Mouse (Mus musculus) lung, embryonic 16.5 days (tissue): ENCODE data around the gene Glra1. TPM values are rescaled to one million over a fixed set of nuclear protein-coding genes. Genes with fewer than 3 reads are reported as not detected.

Experiments
- ATAC-seq: fragments of 200-750 bp; cut with Nextera tagmentation; 2 replicates; pipeline ENCODE4 v1.8.0; 2017; ENCODE audit warnings: low read depth, mild to moderate bottlenecking, moderate library complexity
- H3K27ac ChIP-seq: fragments of 300-500 bp; sonication (generic); 2 replicates; pipeline ENCODE4 v1.5.1; 2014; ENCODE audit warnings: mild to moderate bottlenecking, control low read depth, low read length
- H3K27me3 ChIP-seq: fragments of 300-500 bp; sonication (generic); 2 replicates; pipeline ENCODE4 v1.6.1; 2014; ENCODE audit warnings: low read depth, low read length, mixed read lengths; ENCODE audit not compliant: control insufficient read depth, insufficient read depth
- H3K36me3 ChIP-seq: fragments of 300-500 bp; sonication (generic); 2 replicates; pipeline ENCODE4 v1.6.1; 2014; ENCODE audit warnings: low read length; ENCODE audit not compliant: control insufficient read depth, insufficient read depth
- H3K4me1 ChIP-seq: fragments of 300-500 bp; sonication (generic); replicated peaks from 2 replicates; pipeline ENCODE4 v1.6.1; 2014; ENCODE audit warnings: low read length, mixed read lengths; ENCODE audit not compliant: control insufficient read depth, insufficient read depth
- H3K4me2 ChIP-seq: fragments of 300-500 bp; sonication (generic); 2 replicates; pipeline ENCODE4 v1.6.1; 2014; ENCODE audit warnings: low read depth, low read length, control low read depth
- H3K4me3 ChIP-seq: fragments of 300-500 bp; sonication (generic); 2 replicates; pipeline ENCODE4 v1.5.1; 2014; ENCODE audit warnings: mild to moderate bottlenecking, low read length, control low read depth
- H3K9ac ChIP-seq: fragments of 300-500 bp; sonication (generic); 2 replicates; pipeline ENCODE4 v1.6.1; 2014; ENCODE audit warnings: low read length, control low read depth
- H3K9me3 ChIP-seq: fragments of 300-500 bp; sonication (generic); 2 replicates; pipeline ENCODE4 v1.6.1; 2016; ENCODE audit warnings: low read length; ENCODE audit not compliant: control insufficient read depth
- WGBS: fragments of 180-500 bp; shearing (Covaris S2); extraction: QIAGEN DNeasy Blood & Tissue Kit; methylation state at CpG from one replicate; pipeline ENCODE4 v1.1.7; 2014; 5-methylcytosine and 5-hydroxymethylcytosine counted together
- polyA plus RNA-seq: library from polyadenylated mRNA; unstranded; fragments of >200 nt; fragmentation: Nextera tagmentation; extraction: Ambion mirVana; gene quantifications from 2 replicates; pipeline ENCODE4 v1.2.1, GENCODE M21; 2015

The Glra1 gene
- polyA plus RNA-seq, 1 experiment from 2014 or later = not detected

- Histone ChIP-seq H3K4me2 (no peak overlapping the region), H3K36me3 (no peaks in the 10 kb centered on the region), H3K9ac (no peak overlapping the region), H3K9me3 (no peaks in the 10 kb centered on the region), H3K27me3 (no peaks in the 10 kb centered on the region), H3K4me1 (no peaks in the 10 kb centered on the region), H3K4me3 (no peak overlapping the region), H3K27ac (no peak overlapping the region)
- 36% methylated on average over 2 of the region's 2 CpGs for WGBS
- no peak for ATAC-seq
Observed at GRCm38 (mm10) chr11:55591194-55591593, 16.8 kb downstream of the Glra1 start.

GRCm38 (mm10) chr11:55589376-55590167 is 18.4 kb downstream of the Glra1 start:
- Histone ChIP-seq H3K27ac (no peak overlapping the region), H3K4me2 (no peak overlapping the region)
- 71% methylated on average over 9 of the region's 9 CpGs for WGBS

GRCm38 (mm10) chr11:55574397-55574796 is 33.6 kb downstream of the Glra1 start:
- no peak overlapping the region for H3K4me2 ChIP-seq
- ATAC-seq = no peak
- no peak overlapping the region for H3K27ac ChIP-seq
- WGBS = 59% methylated on average over 2 of the region's 2 CpGs
- no peaks in the 10 kb centered on the region for H3K9me3 ChIP-seq
- H3K9ac ChIP-seq = no peak overlapping the region
- H3K4me3 ChIP-seq = no peak overlapping the region
- H3K27me3 ChIP-seq = no peaks in the 10 kb centered on the region
- H3K4me1 ChIP-seq = no peaks in the 10 kb centered on the region
- no peaks in the 10 kb centered on the region for H3K36me3 ChIP-seq

More at GRCm38 (mm10) chr11:55589376-55590167, 18.4 kb downstream of the Glra1 start:
- H3K27me3 ChIP-seq = no peaks in the 10 kb centered on the region
- no peak overlapping the region for H3K4me3 ChIP-seq
- H3K9ac ChIP-seq = no peak overlapping the region
- no peak for ATAC-seq
- no peaks in the 10 kb centered on the region for H3K4me1 ChIP-seq
- no peaks in the 10 kb centered on the region for H3K9me3 ChIP-seq
- H3K36me3 ChIP-seq = no peaks in the 10 kb centered on the region

GRCm38 (mm10) chr11:55571144-55571543 is 36.9 kb downstream of the Glra1 start:
- Histone ChIP-seq H3K27me3 (no peaks in the 10 kb centered on the region), H3K9ac (no peak overlapping the region), H3K27ac (no peak overlapping the region), H3K4me1 (no peaks in the 10 kb centered on the region), H3K4me3 (no peak overlapping the region), H3K4me2 (no peak overlapping the region), H3K36me3 (no peaks in the 10 kb centered on the region), H3K9me3 (no peaks in the 10 kb centered on the region)
- whole genome bisulfite sequencing = 22% methylated on average over 2 of the region's 2 CpGs
- ATAC-seq = no peak

- Histone ChIP-seq H3K9me3 (no peaks in the 10 kb centered on the region), H3K4me1 (no peaks in the 10 kb centered on the region), H3K9ac (no peak overlapping the region), H3K27me3 (no peaks in the 10 kb centered on the region), H3K4me2 (no peak overlapping the region), H3K4me3 (no peak overlapping the region), H3K27ac (no peak overlapping the region), H3K36me3 (no peaks in the 10 kb centered on the region)
- 56% methylated on average over 9 of the region's 9 CpGs for WGBS
- no peak for ATAC-seq
Observed at GRCm38 (mm10) chr11:55566309-55567099, 41.5 kb downstream of the Glra1 start.

- no peak for ATAC-seq
- Histone ChIP-seq H3K27ac (no peak overlapping the region), H3K9me3 (no peaks in the 10 kb centered on the region), H3K27me3 (no peaks in the 10 kb centered on the region), H3K4me3 (no peak overlapping the region), H3K4me1 (no peaks in the 10 kb centered on the region), H3K36me3 (no peaks in the 10 kb centered on the region), H3K9ac (no peak overlapping the region), H3K4me2 (no peak overlapping the region)
- WGBS = 76% methylated on average over 1 of the region's 1 CpGs
Observed at GRCm38 (mm10) chr11:55545690-55546089, 62.3 kb downstream of the Glra1 start.

- ATAC-seq = no peak
- H3K9me3 ChIP-seq = no peaks in the 10 kb centered on the region
Observed at GRCm38 (mm10) chr11:55542671-55543070, 65.3 kb downstream of the Glra1 start.

GRCm38 (mm10) chr11:55542128-55542527 is 65.9 kb downstream of the Glra1 start:
- no peaks in the 10 kb centered on the region for H3K4me1 ChIP-seq
- H3K9me3 ChIP-seq = no peaks in the 10 kb centered on the region
- H3K27ac ChIP-seq = no peak overlapping the region
- no peaks in the 10 kb centered on the region for H3K36me3 ChIP-seq
- no peak overlapping the region for H3K4me2 ChIP-seq
- WGBS = 35% methylated on average over 7 of the region's 7 CpGs
- no peak overlapping the region for H3K4me3 ChIP-seq
- no peaks in the 10 kb centered on the region for H3K27me3 ChIP-seq
- no peak overlapping the region for H3K9ac ChIP-seq
- ATAC-seq = no peak

More at GRCm38 (mm10) chr11:55542671-55543070, 65.3 kb downstream of the Glra1 start:
- no peaks in the 10 kb centered on the region for H3K4me1 ChIP-seq
- no peak overlapping the region for H3K4me3 ChIP-seq
- no peaks in the 10 kb centered on the region for H3K36me3 ChIP-seq
- 40% methylated on average over 4 of the region's 4 CpGs for WGBS
- no peaks in the 10 kb centered on the region for H3K27me3 ChIP-seq
- no peak overlapping the region for H3K27ac ChIP-seq
- no peak overlapping the region for H3K4me2 ChIP-seq
- H3K9ac ChIP-seq = no peak overlapping the region

GRCm38 (mm10) chr11:55534766-55535165 is 73.2 kb downstream of the Glra1 start:
- no peak for ATAC-seq
- Histone ChIP-seq H3K9ac (no peak overlapping the region), H3K4me2 (no peak overlapping the region), H3K4me1 (no peaks in the 10 kb centered on the region), H3K36me3 (no peaks in the 10 kb centered on the region), H3K4me3 (no peak overlapping the region), H3K27ac (no peak overlapping the region), H3K27me3 (no peaks in the 10 kb centered on the region), H3K9me3 (no peaks in the 10 kb centered on the region)
- 24% methylated on average over 2 of the region's 2 CpGs for WGBS
